Mouse (Mus musculus): ENCODE results near the gene Snd1. TPM values are rescaled to one million over a fixed set of nuclear protein-coding genes. Genes with fewer than 3 reads are reported as not detected.
"Not testable (repeated sequence)": the region's sequence is repeated elsewhere in the genome, so short reads cannot be mapped to it uniquely, and the experiment has no call there.

Gene Snd1
- total RNA-seq, 2 experiments from 2014 or later = 115 to 117 TPM

DNA sequence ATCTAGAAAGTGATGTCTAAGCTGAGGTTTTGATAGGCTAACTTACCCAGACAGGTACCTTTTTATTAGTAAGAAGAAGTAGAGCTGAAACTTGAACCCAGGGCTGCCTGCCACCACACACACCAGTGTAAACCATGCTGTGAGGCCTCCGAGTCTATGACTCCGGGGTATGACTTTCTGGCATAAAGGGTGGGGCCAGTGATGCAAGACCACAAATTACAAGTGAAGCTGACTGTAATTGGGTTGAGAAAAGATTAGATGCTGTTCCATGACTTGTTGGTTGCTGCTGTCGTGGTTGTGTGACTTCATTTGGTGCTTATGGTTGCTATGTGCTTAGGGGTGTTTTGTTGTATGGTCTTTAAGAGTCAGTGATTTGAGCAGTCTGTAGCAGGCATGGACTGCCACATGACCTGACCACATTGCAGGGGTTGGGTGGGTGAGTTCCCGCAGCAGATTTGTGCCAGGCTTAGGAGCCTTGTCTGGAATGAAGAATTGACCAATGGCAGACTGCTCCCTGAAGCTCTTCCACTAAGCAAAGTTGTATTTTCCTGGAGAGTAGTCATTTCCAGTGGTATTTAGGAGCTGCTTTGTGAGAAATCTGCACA lies 7.9 kb downstream of the Snd1 start:
- no peak for DNase-seq (ENCODE audit: low spot score in 2 of 2)

DNA sequence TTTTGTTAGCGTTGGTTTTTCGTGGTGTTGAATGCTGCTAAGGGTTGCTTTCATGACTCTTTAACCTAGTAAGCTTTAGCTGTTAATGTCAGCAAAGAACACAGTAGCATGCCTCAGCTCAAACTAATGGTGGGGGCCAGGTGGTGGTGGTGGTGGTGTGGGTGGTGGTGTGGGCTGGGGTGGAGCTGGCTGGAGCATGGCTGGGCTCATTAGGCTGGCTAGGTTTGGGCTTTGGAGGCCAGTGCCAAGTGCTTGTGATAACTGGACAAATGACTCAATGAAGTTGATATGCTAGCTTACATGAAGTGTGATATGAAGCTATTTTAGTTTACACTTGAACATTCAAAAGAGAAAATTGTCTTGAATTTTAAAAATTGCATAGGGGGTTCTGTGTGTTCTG lies 11.1 kb downstream of the Snd1 start:
- no peak for DNase-seq (ENCODE audit: low spot score in 2 of 2)

DNA sequence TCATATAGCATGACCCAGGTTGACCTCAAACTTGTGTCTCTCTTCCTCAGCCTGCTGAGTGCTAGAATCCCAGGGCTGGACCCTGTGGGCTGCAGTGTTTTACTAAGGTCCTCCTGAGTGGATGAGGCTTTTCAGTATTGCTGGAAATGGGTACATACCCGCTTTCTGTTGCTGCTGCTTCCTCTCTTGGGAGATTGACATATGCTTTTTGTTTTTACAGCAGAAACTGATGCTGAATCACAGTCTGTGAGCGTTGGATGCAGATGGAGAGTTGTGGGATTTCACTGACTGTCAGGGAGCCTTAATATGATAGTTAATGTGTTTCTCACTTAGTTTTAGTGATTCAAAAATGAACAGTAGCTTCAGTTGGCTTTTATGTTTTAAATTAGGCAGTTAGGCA lies 11.5 kb downstream of the Snd1 start:
- DNase-seq (ENCODE audit: low spot score in 2 of 2) = peak; percentile 37 to 79

DNA sequence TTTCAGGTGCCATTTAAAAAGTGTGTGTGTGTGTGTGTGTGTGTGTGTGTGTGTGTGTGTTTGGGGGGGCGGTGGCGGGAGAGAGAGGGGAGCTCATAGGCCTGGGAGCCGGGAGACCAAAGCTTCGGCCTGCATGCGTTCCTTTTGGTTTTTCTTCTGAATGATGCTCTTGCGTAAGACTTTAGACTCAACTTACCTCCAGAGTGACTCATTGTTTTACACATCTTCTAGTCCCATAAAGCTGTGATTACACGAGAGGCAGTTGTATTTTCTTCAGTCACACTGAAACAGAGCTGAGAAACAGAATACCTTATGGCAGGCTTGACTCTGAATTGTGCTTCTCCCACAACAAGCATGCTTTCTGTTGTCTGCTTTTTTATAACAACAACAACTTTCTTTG lies 12.0 kb downstream of the Snd1 start:
- no peak for DNase-seq (ENCODE audit: low spot score in 2 of 2)

DNA sequence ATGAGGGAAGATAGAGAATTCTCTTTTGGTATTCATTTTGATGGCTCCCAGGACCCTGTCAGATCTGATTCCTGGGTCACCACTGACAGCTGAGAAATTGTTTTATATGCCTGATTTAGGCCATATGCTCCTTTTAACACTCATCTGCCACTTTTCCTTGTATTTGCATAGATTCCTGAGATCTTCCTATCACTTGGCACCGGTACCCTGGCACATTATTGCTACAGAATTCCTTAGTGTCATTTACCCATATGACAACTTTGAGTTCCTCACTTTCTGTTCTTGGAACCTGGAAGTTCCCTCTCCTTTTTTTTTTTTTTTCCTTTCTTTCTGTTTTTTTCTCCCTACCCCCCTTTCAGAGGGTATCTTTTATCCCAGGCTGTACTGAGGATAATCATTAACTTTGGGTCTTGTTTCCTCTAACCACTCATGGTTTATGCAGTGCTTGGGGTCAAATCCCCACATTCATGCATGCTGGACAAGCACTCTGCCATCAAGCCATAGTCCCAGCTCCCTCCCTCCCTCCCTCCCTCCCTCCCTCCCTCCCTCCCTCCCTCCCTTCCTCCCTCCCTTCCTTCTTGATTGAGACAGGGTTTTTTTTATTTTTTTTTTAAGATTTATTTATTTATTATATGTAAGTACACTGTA lies 13.4 kb downstream of the Snd1 start:
- DNase-seq (ENCODE audit: low spot score in 2 of 2) = no peak

DNA sequence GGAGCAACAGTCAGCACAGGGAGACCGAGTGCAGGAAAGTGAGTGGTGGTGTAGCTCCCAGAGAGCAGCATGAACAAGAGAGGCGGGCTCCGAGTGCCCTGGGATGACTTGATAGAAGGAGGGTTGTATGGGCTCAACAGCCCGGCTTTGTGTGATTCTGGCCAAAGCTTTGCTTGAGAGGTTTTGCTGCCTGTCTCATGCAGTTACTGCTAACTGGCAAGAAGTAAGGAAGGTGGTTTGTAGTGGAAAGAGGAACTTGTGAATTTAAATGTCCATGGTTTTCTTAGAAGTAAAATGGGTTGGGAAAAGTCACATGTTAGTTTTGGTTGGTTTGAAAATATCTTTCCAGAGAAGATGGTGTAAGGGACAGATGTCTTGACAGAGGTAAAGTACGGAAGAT lies 15.7 kb downstream of the Snd1 start:
- DNase-seq (ENCODE audit: low spot score in 2 of 2) = no peak

DNA sequence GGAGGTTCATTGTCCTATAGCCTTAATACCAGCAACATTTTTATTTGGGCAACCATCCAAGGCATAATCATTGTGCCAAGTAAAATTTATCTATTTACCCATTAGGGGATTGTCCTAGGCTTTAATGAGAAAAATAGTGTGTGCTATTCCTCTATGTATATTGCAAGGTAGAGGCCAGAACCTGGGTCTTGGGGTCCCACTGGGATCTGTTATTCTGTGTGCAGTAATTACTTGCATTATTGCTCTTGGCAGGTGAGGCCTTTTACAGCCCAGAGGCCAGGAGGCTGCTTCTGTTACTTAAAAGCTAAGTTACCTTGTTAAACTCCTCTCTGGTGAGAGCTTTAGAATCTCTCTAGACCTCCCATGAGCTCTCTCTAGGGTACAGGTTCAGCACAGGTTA lies 16.3 kb downstream of the Snd1 start:
- DNase-seq (ENCODE audit: low spot score in 2 of 2) = no peak

DNA sequence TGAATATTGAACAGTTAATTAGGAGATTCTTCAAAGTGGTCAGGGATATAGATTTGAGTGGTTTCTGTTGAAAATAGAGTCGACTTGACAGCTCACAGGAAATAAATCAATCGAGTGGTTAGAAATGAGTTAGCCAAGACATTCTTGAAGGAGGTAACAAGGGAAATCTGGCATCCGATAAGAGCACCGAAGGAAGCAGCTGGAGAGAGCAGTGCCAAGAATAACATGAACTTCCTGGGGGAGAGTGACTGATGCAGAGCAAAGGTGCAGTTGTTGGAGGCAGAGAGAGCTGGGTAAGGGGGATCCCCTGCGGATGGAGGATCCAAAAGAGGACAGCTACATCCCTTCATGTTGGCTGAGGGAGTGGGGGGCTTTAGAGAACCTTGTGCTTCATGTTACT lies 22.9 kb downstream of the Snd1 start:
- DNase-seq (ENCODE audit: low spot score in 2 of 2) = no peak

DNA sequence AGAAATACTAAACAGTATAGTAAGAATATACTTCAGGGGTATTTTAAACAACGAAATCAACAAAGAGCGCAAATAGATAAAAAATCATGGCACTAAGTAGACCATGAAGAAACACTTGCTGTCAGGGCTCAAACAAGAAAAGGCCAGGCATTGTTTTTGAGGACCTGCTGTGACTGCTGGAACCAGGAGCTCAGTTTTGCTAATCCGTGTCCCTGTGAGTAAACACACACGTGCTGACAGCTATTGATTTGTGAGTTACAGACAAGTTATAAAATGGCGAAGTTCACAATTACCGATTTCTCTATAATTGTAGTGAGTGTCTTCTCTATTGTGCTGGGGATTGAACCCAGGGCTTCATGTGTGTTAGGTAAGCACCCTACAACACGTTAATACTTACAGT lies 27.6 kb downstream of the Snd1 start:
- DNase-seq (ENCODE audit: low spot score in 2 of 2) = no peak

DNA sequence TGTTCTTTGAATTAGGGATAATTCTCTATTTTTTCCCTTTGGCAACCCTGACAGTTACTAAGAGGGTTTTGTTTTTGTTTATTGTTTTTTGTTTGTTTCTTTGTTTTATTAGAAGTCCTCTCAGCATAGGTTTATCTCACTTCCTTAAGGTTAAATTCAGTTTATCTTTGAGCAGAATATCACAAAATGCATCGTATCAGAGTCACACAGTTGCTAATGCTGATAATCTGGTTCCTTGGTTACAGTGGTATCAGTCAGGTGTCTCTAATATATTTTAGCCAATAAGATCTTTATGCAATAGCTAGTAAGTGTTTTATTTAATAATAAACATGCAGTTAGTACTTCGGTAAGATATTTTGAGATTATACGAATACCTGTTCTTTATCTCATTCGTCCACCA lies 28.2 kb downstream of the Snd1 start:
- DNase-seq (ENCODE audit: low spot score in 2 of 2) = no peak

DNA sequence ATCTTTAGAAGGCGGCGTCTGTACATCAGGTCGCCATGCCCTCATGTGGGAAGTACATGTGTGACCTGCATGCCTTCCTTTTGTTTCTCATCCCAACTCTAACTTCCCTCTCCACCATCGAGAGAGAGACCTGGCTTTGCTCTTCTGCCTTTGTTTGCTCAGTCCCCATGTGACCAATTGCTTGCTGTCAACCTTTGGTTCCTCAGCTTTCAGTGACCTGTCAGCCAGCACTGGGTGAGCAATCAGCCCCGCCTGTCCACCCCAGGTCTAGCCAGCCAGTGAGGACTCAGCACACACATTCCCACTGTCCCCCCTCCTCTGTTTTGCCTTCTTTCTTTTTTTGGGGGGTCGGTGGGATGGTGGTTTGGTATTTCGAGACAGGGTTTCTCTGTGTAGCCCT lies 29.7 kb downstream of the Snd1 start:
- no peak for DNase-seq (ENCODE audit: low spot score in 2 of 2)

DNA sequence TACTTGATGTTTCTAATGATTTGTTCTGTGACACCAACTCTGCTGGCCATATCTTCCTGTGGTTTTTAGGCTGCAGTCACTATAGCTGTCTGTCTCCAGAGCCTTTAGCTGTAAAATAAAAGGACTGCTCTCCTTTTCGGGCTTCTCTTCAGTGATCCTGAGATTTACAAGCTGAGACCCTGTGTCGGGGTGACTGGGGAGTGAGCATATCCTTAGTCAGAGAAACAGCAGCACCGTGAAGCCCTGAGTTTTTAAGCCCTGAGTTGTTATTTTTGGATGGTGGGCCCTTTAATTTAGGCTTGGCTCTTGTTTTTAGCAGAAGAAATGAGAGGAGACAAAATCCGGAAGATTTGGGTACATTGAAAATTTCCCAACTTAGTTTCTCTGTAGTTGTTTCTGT lies 32.8 kb downstream of the Snd1 start:
- DNase-seq (ENCODE audit: low spot score in 2 of 2) = no peak

DNA sequence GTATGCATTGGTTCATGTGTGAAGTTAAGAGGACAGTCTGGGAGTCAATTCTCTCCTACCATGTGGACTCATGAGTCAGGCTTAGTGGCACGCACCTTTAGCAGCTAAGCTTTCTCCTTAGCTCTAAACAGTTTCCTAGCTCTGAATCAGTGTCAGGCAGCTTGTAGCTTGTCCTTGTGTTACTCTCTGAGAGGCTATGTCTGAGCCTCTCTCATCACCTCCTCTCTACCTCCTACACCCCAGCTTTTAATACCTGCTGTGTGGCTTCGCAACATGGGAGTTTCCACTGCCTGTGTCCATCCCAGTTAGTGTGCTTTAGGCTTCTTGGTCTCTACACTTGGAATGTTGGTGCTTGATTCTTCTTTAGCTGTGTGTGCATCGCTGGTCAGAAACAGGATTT lies 39.3 kb downstream of the Snd1 start:
- no peak for DNase-seq (ENCODE audit: low spot score in 2 of 2)

DNA sequence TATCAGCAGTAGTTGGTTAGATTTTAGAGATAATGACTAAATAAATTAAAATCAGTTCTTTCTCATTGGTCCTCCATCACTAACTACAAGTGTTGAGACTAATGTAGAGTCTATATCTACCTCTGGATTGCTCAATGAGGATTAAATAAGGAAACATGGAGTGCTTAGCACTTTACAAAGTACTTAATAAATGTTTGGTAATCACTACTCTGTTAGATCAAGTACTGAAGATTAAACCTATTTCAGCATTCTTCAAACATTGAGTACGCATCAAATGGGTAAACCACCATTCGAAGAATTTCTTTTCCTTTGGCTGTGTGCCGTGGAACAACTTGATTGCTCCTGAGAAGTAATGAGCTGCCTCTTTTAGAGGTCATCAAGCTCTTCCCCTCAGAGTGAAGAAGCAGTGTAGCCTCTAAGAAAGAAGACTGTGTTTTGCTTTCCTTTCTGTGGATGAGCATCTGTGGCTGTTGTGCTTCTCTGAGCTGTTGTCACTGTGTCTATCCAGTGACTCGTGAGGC lies 40.0 kb downstream of the Snd1 start:
- no peak for DNase-seq (ENCODE audit: low spot score in 2 of 2)

DNA sequence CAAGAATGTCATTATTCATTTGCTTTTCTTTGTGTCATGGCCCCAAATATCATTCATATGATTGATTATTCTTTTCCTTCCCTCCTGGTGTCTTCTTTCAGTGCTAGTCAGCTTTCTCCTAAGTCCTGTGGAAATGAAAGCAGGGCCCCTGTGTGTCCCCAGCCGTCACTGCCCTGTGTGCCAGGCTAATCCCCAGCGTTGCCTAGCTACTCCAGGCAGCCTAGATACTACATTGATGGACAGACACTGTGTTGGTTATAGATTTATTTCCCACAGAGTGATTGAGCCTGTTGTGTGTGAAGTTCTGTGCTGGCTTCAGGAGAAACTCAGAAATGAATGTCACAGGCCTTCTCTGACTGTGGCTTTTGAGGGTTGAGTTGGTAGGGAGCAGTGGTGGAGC lies 41.7 kb downstream of the Snd1 start:
- no peak for DNase-seq (ENCODE audit: low spot score in 2 of 2)

DNA sequence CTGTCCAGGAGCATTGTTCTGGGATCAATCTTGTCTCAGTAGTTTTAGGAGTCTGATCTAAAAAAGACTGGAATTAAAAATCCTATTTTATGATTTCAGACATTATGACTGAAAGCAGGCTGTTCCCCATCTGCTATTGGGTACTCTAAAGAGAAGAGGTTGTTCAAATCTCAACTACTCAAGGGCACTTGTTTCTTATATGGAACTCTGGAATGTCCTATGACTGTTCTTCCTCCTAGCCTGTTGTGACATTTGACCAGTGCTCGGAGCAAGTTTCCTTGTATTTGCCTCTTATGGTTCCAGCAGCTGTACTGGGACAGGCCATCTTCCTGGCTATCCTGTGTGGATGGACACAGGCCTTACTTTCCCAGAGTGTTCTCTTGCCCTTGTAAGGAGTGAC lies 42.1 kb downstream of the Snd1 start:
- no peak for DNase-seq (ENCODE audit: low spot score in 2 of 2)

DNA sequence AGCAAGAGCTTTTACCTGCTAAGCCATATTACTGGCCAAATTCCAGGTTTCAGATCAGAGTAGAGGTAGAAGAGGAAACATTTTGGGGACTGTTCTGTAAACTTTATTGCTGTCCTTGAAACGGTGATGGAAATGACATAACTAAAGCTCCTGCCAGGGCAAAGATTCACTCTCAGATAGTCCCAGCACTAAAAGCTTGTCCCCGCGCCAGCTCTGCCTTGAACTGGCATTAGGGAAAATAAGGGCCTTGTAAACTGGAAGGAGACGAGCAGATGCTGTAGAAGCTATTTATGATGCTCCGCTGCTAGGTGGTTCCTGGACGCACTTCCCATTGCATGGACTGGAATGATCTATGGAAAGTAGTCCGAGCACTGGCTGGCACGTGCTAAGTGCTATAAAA lies 44.5 kb downstream of the Snd1 start:
- DNase-seq (ENCODE audit: low spot score in 2 of 2) = no peak

DNA sequence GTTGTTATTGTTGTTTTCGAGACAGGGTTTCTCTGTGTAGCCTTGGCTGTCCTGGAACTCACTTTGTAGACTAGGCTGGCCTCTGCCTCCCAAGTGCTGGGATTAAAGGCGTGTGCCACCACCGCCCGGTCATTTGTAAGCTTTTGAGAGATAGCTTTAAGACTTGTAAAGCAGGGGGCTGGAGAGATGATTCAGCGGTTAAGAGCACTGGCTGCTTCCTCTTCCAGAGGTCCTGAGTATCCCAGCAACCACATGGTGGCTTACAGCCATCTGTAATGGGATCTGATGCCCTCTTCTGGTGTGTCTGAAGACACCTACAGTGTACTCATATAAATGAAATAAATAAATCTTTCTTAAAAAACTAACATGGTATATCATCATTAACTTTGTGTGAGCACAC lies 45.8 kb downstream of the Snd1 start:
- DNase-seq (ENCODE audit: low spot score in 2 of 2) = not testable (repeated sequence)

DNA sequence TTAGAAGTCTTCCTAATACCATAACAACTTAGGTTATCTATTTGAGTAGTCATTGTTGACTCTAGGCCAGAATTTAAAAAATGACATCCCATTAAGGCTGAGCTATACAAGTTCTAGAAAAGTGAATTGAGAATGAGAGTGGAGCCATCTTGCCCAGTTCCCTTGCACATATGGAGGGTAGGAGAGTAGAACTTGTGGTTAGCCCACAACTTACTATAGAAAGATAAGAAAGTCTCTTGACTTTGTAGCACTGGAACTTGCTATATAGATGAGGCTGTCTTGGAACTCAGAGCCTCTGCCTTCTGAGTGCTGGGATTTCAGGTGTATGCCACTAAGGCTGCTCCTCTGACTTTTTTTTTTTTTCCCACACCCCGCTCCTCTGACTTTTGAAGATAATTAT lies 46.5 kb downstream of the Snd1 start:
- DNase-seq (ENCODE audit: low spot score in 2 of 2) = no peak

DNA sequence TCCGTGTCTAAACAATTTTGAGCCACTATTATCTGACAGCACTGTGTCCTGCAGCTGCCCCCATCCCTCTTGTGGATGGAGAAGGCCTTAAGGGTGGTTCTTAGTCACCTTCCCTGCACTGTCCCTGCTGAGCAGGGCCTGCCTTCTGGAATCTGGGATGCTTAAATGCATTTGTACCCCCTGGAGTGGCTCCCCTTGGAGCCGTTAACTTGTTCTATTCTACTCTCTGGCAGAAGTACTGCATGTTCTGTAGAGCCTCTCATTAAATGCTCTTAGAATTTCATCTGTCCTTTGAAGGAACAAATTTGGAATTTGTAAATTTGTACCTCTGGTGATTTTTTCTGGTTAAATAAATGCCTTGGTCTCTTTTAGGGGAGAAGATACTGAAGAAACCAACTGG lies 50.6 kb downstream of the Snd1 start:
- DNase-seq (ENCODE audit: low spot score in 2 of 2) = no peak

DNA sequence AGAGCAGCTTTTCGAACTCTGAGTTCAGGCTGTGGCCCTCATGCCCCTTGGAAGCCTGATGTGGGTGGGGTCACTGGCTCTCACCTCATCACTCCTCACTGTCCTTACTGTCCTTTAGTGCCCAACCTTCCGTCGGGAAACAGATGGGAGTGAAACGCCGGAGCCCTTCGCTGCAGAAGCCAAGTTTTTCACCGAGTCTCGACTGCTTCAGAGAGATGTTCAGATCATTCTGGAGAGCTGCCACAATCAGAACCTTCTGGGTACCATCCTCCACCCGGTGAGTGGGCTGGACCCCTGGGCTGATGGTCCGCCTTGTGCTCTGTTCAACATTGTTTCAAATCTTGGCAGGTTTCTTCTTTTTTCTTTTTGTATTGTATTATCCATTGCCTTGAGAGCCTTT lies 52.5 kb downstream of the Snd1 start:
- no peak for DNase-seq (ENCODE audit: low spot score in 2 of 2)

DNA sequence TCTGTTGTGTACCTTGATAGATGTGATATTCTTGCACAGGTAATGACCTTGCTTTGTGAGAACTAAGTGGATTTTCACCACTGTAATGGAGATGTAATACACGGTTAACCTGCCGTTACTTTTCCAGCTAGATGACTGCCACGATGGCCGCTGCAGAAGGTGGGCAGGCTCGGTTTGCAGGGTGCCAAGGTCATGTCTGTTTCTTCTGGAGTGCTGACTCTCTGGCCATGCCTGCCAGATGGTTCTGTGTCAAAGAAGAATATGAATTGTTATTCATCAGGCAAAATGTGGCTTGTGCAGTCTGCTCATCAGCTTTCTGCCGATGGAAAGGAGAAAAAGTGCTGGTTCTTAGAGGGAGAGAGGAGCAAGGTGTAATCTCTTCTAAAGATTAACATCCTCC lies 53.3 kb downstream of the Snd1 start:
- no peak for DNase-seq (ENCODE audit: low spot score in 2 of 2)

DNA sequence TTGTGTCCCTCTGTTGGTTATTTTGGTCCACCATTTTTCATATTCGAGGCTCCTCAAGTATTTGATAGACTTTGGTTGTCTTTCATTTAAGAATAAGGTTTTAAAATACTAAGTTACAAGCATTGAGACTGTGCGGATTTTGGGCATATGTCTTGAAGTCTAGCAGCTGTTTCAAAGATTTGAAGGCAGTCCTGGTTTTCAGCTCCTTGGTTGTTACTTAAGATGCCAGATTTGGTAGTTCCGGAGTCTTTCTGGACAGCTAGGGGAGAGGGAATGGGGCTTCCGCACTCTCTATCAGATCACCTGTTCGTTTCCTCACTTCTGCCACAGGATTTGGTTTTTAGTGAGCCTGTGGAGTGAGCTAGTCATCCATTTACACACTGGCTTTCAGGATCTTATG lies 61.5 kb downstream of the Snd1 start:
- DNase-seq (ENCODE audit: low spot score in 2 of 2) = peak in 1 of 2 experiments; percentile 45

All from layer of hippocampus, adult 18-20 months (tissue).